Mouse (Mus musculus) midbrain, embryonic 14.5 days (tissue): ENCODE results near the gene 1700012B09Rik. TPM values are rescaled to one million over a fixed set of nuclear protein-coding genes. Genes with fewer than 3 reads are reported as not detected.

Experiments
- ATAC-seq: fragments of 200-750 bp; cut with Nextera tagmentation; 2 replicates; pipeline ENCODE4 v1.8.0; 2017; ENCODE audit warnings: moderate number of reproducible peaks, moderate library complexity; ENCODE audit not compliant: low FRiP score, low TSS enrichment
- DNase-seq: peaks from one replicate; pipeline ENCODE4 v3.0.0-alpha.2; 2015
- H3K27ac ChIP-seq: fragments of 300-500 bp; sonication (generic); replicated peaks from 2 replicates; pipeline ENCODE4 v1.5.1; 2014; ENCODE audit warnings: mild to moderate bottlenecking, low read depth, low read length, moderate library complexity
- H3K27me3 ChIP-seq: fragments of 300-500 bp; sonication (generic); 2 replicates; pipeline ENCODE4 v1.6.1; 2014; ENCODE audit warnings: low read length, control low read depth, mixed read lengths; ENCODE audit not compliant: control insufficient read depth, insufficient read depth
- H3K36me3 ChIP-seq: fragments of 300-500 bp; sonication (generic); 2 replicates; pipeline ENCODE4 v1.6.1; 2014; ENCODE audit warnings: low read length, control low read depth; ENCODE audit not compliant: control insufficient read depth, insufficient read depth
- H3K4me1 ChIP-seq: fragments of 300-500 bp; sonication (generic); 2 replicates; pipeline ENCODE4 v1.6.1; 2014; ENCODE audit warnings: mild to moderate bottlenecking, antibody characterized with exemption, low read length, control low read depth; ENCODE audit not compliant: control insufficient read depth, insufficient read depth
- H3K4me2 ChIP-seq: fragments of 300-500 bp; sonication (generic); 2 replicates; pipeline ENCODE4 v1.6.1; 2014; ENCODE audit warnings: mild to moderate bottlenecking, low read length, moderate library complexity
- H3K4me3 ChIP-seq: fragments of 300-500 bp; sonication (generic); replicated peaks from 2 replicates; pipeline ENCODE4 v1.5.1; 2014; ENCODE audit warnings: low read depth, low read length
- H3K9ac ChIP-seq: fragments of 300-500 bp; sonication (generic); replicated peaks from 2 replicates; pipeline ENCODE4 v1.6.1; 2014; ENCODE audit warnings: mild to moderate bottlenecking, low read length, moderate library complexity
- H3K9me3 ChIP-seq: fragments of 300-500 bp; sonication (generic); 2 replicates; pipeline ENCODE4 v1.6.1; 2016; ENCODE audit warnings: low read length, control low read depth, mixed read lengths; ENCODE audit not compliant: control insufficient read depth
- WGBS: fragments of 180-500 bp; shearing (Covaris S2); extraction: QIAGEN DNeasy Blood & Tissue Kit; methylation state at CpG from one replicate; pipeline ENCODE4 v1.1.7; 2014; 5-methylcytosine and 5-hydroxymethylcytosine counted together
- polyA plus RNA-seq: library from polyadenylated mRNA; unstranded; fragments of >200 nt; fragmentation: Nextera tagmentation; extraction: Ambion mirVana; gene quantifications from 2 replicates; pipeline ENCODE4 v1.2.1, GENCODE M21; 2014

Gene 1700012B09Rik
- polyA plus RNA-seq, 1 experiment from 2014 or later: 1.2 TPM

- no peak for ATAC-seq
- Histone ChIP-seq H3K9ac (no peak overlapping the region), H3K4me2 (no peak overlapping the region), H3K9me3 (no peaks in the 10 kb centered on the region), H3K4me1 (peaks cover 12% of the 10 kb centered on the region; the same call in 1 of the 2 replicates), H3K27me3 (no peaks in the 10 kb centered on the region), H3K36me3 (no peaks in the 10 kb centered on the region), H3K4me3 (no peak overlapping the region), H3K27ac (no peak overlapping the region)
- WGBS: 90% methylated on average over 2 of the region's 2 CpGs
- no peak for DNase-seq
Measured at GRCm38 (mm10) chr9:14772074-14772473, 1.2 kb upstream of the 1700012B09Rik start.

- DNase-seq: peak; percentile 36
- H3K27ac ChIP-seq: no peak overlapping the region
- no peaks in the 10 kb centered on the region for H3K36me3 ChIP-seq
- no peak overlapping the region for H3K4me3 ChIP-seq
- H3K9ac ChIP-seq: no peak overlapping the region
- H3K27me3 ChIP-seq: no peaks in the 10 kb centered on the region
- H3K9me3 ChIP-seq: no peaks in the 10 kb centered on the region
- 0 out of 2 replicates have a peak, but pooled peaks have one; percentile 24 for ATAC-seq
- H3K4me1 ChIP-seq: peaks cover 12% of the 10 kb centered on the region; the same call in 1 of the 2 replicates
- 48% methylated on average over 6 of the region's 6 CpGs for WGBS
- H3K4me2 ChIP-seq: no peak overlapping the region
Measured at GRCm38 (mm10) chr9:14769811-14770210, 1.0 kb downstream of the 1700012B09Rik start.

- Histone ChIP-seq H3K9me3 (no peaks in the 10 kb centered on the region), H3K27me3 (no peaks in the 10 kb centered on the region), H3K4me1 (peaks cover 4% of the 10 kb centered on the region; the same call in 1 of the 2 replicates), H3K4me3 (no peak overlapping the region), H3K36me3 (no peaks in the 10 kb centered on the region), H3K4me2 (no peak overlapping the region), H3K27ac (no peak overlapping the region), H3K9ac (no peak overlapping the region)
- 31% methylated on average over 7 of the region's 7 CpGs for WGBS
- ATAC-seq: no peak
- peak; percentile 86 for DNase-seq
Measured at GRCm38 (mm10) chr9:14764765-14765164, 6.1 kb downstream of the 1700012B09Rik start.

GRCm38 (mm10) chr9:14759261-14759660, 11.6 kb downstream of the 1700012B09Rik start:
- no peak for DNase-seq
- ATAC-seq: no peak
- no peak overlapping the region for H3K27ac ChIP-seq

GRCm38 (mm10) chr9:14758590-14758989, 12.2 kb downstream of the 1700012B09Rik start:
- Histone ChIP-seq H3K27me3 (no peaks in the 10 kb centered on the region), H3K9ac (no peak overlapping the region), H3K9me3 (no peaks in the 10 kb centered on the region), H3K27ac (no peak overlapping the region), H3K36me3 (no peaks in the 10 kb centered on the region), H3K4me3 (no peak overlapping the region), H3K4me2 (no peak overlapping the region), H3K4me1 (no peaks in the 10 kb centered on the region)
- 76% methylated on average over 7 of the region's 7 CpGs for WGBS
- ATAC-seq: no peak
- DNase-seq: no peak

More at GRCm38 (mm10) chr9:14759261-14759660, 11.6 kb downstream of the 1700012B09Rik start:
- Histone ChIP-seq H3K4me3 (no peak overlapping the region), H3K4me1 (no peaks in the 10 kb centered on the region), H3K4me2 (no peak overlapping the region), H3K9ac (no peak overlapping the region), H3K9me3 (no peaks in the 10 kb centered on the region), H3K36me3 (no peaks in the 10 kb centered on the region), H3K27me3 (no peaks in the 10 kb centered on the region)

GRCm38 (mm10) chr9:14754469-14754868, 16.4 kb downstream of the 1700012B09Rik start:
- H3K4me3 ChIP-seq: no peak overlapping the region
- H3K9me3 ChIP-seq: no peaks in the 10 kb centered on the region
- 0 out of 2 replicates have a peak, but pooled peaks cover 6% of the 10 kb centered on the region for H3K4me1 ChIP-seq
- H3K9ac ChIP-seq: no peak overlapping the region
- no peak overlapping the region for H3K4me2 ChIP-seq
- DNase-seq (no peak), ATAC-seq (no peak)
- no peaks in the 10 kb centered on the region for H3K36me3 ChIP-seq
- no peak overlapping the region for H3K27ac ChIP-seq
- peaks cover 9% of the 10 kb centered on the region for H3K27me3 ChIP-seq
- 80% methylated on average over 3 of the region's 3 CpGs for WGBS

GRCm38 (mm10) chr9:14753947-14754346, 16.9 kb downstream of the 1700012B09Rik start:
- Histone ChIP-seq H3K4me2 (no peak overlapping the region), H3K9ac (no peak overlapping the region), H3K27me3 (peaks cover 9% of the 10 kb centered on the region), H3K36me3 (no peaks in the 10 kb centered on the region), H3K4me1 (0 out of 2 replicates have a peak, but pooled peaks cover 6% of the 10 kb centered on the region), H3K4me3 (no peak overlapping the region), H3K27ac (no peak overlapping the region), H3K9me3 (no peaks in the 10 kb centered on the region)
- DNase-seq: no peak
- no peak for ATAC-seq

GRCm38 (mm10) chr9:14752001-14752522, 18.8 kb downstream of the 1700012B09Rik start, which contains the start of gene Fut4:
Gene Fut4 (minus strand): TSS chr9:14752393.
- no peak within 1 kb of the TSS for H3K27ac ChIP-seq
- peak within 1 kb of the TSS; percentile 47 for H3K4me3 ChIP-seq
- H3K27me3 ChIP-seq: peaks cover 9% of the 10 kb centered on the region
- H3K4me1 ChIP-seq: 0 out of 2 replicates have a peak, but pooled peaks cover 6% of the 10 kb centered on the region
- under 1% methylated on average over 28 of the region's 28 CpGs for WGBS
- peak; percentile 71 for DNase-seq
- peak; percentile 82 for ATAC-seq
- no peaks in the 10 kb centered on the region for H3K36me3 ChIP-seq
- H3K9ac ChIP-seq: peak within 1 kb of the TSS; percentile 64
- H3K4me2 ChIP-seq: peak within 1 kb of the TSS; percentile 72
- H3K9me3 ChIP-seq: no peaks in the 10 kb centered on the region

- peak overlapping the region; percentile 64 for H3K9ac ChIP-seq
- H3K4me2 ChIP-seq: peak overlapping the region; percentile 72
- H3K9me3 ChIP-seq: no peaks in the 10 kb centered on the region
- ATAC-seq: peak; percentile 72
- WGBS: under 1% methylated on average over 50 of the region's 50 CpGs
- H3K27ac ChIP-seq: no peak overlapping the region
- H3K4me1 ChIP-seq: 0 out of 2 replicates have a peak, but pooled peaks cover 6% of the 10 kb centered on the region
- peak overlapping the region; percentile 47 for H3K4me3 ChIP-seq
- H3K27me3 ChIP-seq: peaks cover 9% of the 10 kb centered on the region
- DNase-seq: peak; percentile 67
- H3K36me3 ChIP-seq: no peaks in the 10 kb centered on the region
Measured at GRCm38 (mm10) chr9:14751503-14752000, 19.3 kb downstream of the 1700012B09Rik start.
